Mouse (Mus musculus): ENCODE data around the gene Sv2a. TPM values are rescaled to one million over a fixed set of nuclear protein-coding genes. Genes with fewer than 3 reads are reported as not detected.
"Not testable (repeated sequence)": the region's sequence is repeated elsewhere in the genome, so short reads cannot be mapped to it uniquely, and the experiment has no call there.

Sv2a gene
- polyA plus RNA-seq, 1 experiment from 2014 or later = 5.6 TPM

- H3K27me3 ChIP-seq = no peaks in the 10 kb centered on the region
- H3K9me3 ChIP-seq = no peaks in the 10 kb centered on the region
- peak within 1 kb of the TSS; percentile 90 for H3K27ac ChIP-seq
- H3K4me1 ChIP-seq (replicated peaks) = peaks cover 34% of the 10 kb centered on the region
- peak within 1 kb of the TSS; percentile 72 for H3K9ac ChIP-seq (replicated peaks)
- 6% methylated on average over 16 of the region's 16 CpGs for WGBS
- H3K4me2 ChIP-seq = peak within 1 kb of the TSS; percentile 83
- no peak for ATAC-seq (ENCODE audit: insufficient number of reproducible peaks, insufficient read depth, low FRiP score, low TSS enrichment, low read depth)
- peaks cover 5% of the 10 kb centered on the region; the same call in 1 of the 2 replicates for H3K36me3 ChIP-seq
- peak within 1 kb of the TSS; percentile 55 for H3K4me3 ChIP-seq (replicated peaks)
These were observed 18.8 kb upstream of the Sv2a start, which contains the start of gene Mtmr11 for GRCm38 (mm10) chr3:96161869-96162840. Gene Mtmr11 (plus strand): TSS chr3:96162004.

DNA sequence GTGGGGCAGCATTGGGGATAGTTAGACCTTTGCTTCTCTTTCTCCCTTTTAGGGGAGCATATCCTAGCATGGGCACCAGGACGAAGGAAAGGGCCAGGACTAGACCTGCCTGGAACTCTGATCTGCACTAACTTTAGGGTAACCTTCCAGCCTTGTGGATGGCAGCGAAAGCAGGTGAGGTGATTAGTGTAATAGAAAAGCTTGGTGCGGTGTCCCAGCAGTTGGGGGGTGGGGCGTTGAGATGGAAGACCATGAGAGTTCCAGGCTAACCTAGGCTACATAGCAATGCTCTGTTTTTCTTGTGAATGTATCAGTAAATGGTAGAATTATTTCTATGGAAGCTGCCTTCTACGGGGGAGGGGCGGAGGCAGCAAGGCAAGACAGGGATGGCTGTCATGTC lies 17.9 kb upstream of the Sv2a start:
- peaks cover 9% of the 10 kb centered on the region for H3K36me3 ChIP-seq
- H3K4me3 ChIP-seq (replicated peaks) = peak overlapping the region; percentile 55
- H3K27me3 ChIP-seq = no peaks in the 10 kb centered on the region
- WGBS = 86% methylated on average over 6 of the region's 6 CpGs
- H3K9ac ChIP-seq (replicated peaks) = no peak overlapping the region
- H3K4me1 ChIP-seq (replicated peaks) = peaks cover 34% of the 10 kb centered on the region
- H3K27ac ChIP-seq = no peak overlapping the region
- no peak for ATAC-seq (ENCODE audit: insufficient number of reproducible peaks, insufficient read depth, low FRiP score, low TSS enrichment, low read depth)
- H3K9me3 ChIP-seq = no peaks in the 10 kb centered on the region
- H3K4me2 ChIP-seq = peak overlapping the region; percentile 83

GRCm38 (mm10) chr3:96168466-96169158 lies 12.3 kb upstream of the Sv2a start:
- H3K27ac ChIP-seq = no peak overlapping the region
- no peak overlapping the region for H3K4me2 ChIP-seq
- H3K9me3 ChIP-seq = no peaks in the 10 kb centered on the region
- H3K4me3 ChIP-seq (replicated peaks) = no peak overlapping the region
- peaks cover 20% of the 10 kb centered on the region for H3K4me1 ChIP-seq (replicated peaks)
- 83% methylated on average over 12 of the region's 12 CpGs for WGBS
- no peak for ATAC-seq (ENCODE audit: insufficient number of reproducible peaks, insufficient read depth, low FRiP score, low TSS enrichment, low read depth)
- peaks cover 32% of the 10 kb centered on the region for H3K36me3 ChIP-seq
- H3K9ac ChIP-seq (replicated peaks) = no peak overlapping the region
- no peaks in the 10 kb centered on the region for H3K27me3 ChIP-seq

- Histone ChIP-seq H3K4me3 (replicated peaks) (no peak overlapping the region), H3K9ac (replicated peaks) (no peak overlapping the region), H3K4me1 (replicated peaks) (peaks cover 33% of the 10 kb centered on the region), H3K4me2 (0 out of 2 replicates have a peak overlapping the region, but pooled peaks have one; percentile 82), H3K36me3 (peaks cover 48% of the 10 kb centered on the region), H3K9me3 (no peaks in the 10 kb centered on the region), H3K27ac (no peak overlapping the region), H3K27me3 (no peaks in the 10 kb centered on the region)
- no peak for ATAC-seq (ENCODE audit: insufficient number of reproducible peaks, insufficient read depth, low FRiP score, low TSS enrichment, low read depth)
- WGBS = 94% methylated on average over 4 of the region's 4 CpGs
These were observed 10.7 kb upstream of the Sv2a start for GRCm38 (mm10) chr3:96170276-96170675.

DNA sequence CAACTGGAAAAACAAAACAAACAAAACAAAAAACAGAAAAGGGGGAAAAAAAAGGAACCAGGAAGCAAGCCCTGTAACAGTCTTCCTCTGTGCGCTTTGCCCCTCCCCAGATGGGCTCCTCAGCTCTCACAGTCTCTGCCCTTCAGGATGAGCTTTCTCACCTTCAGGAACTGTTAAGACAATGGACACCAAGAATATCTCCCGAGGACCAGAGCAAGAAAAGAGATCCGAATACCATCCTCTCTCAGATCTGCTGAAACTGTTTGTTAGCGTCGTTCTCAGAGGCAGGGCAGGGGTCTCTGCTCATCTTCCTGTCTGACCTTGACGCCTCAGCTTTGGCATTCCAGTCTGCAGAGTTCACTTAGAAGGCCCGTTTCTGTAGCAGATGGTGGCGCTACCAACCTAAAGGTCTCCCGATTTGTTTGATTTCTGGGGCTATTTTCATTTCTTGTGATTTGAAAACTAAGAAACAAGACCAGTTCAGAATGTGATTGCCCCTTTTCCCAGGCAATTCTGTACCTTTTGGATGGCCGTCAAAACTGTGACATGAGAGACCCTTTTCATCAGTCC lies 9.9 kb upstream of the Sv2a start:
- ATAC-seq (ENCODE audit: insufficient number of reproducible peaks, insufficient read depth, low FRiP score, low TSS enrichment, low read depth) = no peak
- peaks cover 55% of the 10 kb centered on the region for H3K36me3 ChIP-seq
- peak overlapping the region; percentile 77; the same call in 1 of the 2 replicates for H3K9ac ChIP-seq (replicated peaks)
- peaks cover 33% of the 10 kb centered on the region for H3K4me1 ChIP-seq (replicated peaks)
- 78% methylated on average over 10 of the region's 10 CpGs for WGBS
- H3K4me2 ChIP-seq = peak overlapping the region; percentile 82
- no peaks in the 10 kb centered on the region for H3K9me3 ChIP-seq
- H3K27me3 ChIP-seq = no peaks in the 10 kb centered on the region
- H3K4me3 ChIP-seq (replicated peaks) = peak overlapping the region; percentile 72
- H3K27ac ChIP-seq = peak overlapping the region; percentile 99; the same call in 1 of the 2 replicates

GRCm38 (mm10) chr3:96171583-96172196 lies 9.3 kb upstream of the Sv2a start:
- Histone ChIP-seq H3K27ac (peak overlapping the region; percentile 99), H3K4me1 (replicated peaks) (peaks cover 33% of the 10 kb centered on the region), H3K36me3 (peaks cover 61% of the 10 kb centered on the region), H3K4me3 (replicated peaks) (peak overlapping the region; percentile 72), H3K9me3 (no peaks in the 10 kb centered on the region), H3K27me3 (no peaks in the 10 kb centered on the region), H3K9ac (replicated peaks) (peak overlapping the region; percentile 77), H3K4me2 (peak overlapping the region; percentile 82)
- no peak for ATAC-seq (ENCODE audit: insufficient number of reproducible peaks, insufficient read depth, low FRiP score, low TSS enrichment, low read depth)
- 21% methylated on average over 18 of the region's 18 CpGs for WGBS

DNA sequence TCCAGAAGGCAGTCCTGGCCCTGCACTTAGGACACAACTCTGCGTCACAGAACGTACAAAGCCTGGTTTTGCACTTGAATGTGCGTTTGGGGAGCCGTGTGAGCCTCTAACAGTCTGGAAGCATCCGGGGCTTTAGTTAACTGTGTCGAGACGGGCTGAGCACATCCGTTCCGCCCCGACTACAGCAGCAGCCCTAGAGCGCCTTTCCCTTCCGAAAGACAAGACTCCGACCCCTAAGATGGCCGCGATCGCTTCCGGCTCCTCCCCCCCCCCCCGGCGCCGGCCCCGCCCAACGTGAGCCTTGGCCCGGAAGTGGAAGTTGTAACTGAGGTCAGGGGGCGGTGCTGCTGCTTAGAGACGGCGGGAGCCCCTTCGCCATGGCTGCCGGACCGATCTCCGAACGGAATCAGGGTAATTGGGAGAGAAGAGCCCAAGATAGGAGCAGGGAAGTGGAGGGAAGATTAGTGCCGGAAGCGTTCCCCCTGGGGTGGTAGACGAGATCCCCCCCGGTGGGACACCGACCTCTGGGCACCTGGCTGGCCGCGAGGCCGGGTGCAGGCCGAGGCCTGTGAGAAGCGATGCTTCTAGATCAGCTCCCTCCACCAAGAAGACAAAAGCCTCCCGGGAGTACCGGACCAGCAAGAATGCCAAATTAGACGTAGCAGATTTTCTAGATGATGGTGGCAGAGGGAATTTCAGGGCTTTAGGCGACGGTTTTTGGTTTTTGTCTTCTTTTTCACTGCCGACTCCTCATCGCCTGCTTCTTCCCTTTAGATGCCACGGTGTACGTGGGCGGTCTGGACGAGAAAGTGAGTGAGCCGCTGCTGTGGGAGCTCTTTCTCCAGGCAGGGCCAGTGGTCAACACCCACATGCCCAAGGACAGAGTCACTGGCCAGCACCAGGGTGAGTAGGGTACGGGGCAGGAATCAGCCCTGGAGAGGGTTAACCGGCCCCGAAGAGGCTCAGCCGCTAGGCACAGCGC lies 8.5 kb upstream of the Sv2a start, which contains the start of gene Sf3b4:
TSS of gene Sf3b4 (plus strand) at position 136 of the 982 bp plus-strand sequence.
- Histone ChIP-seq H3K36me3 (peaks cover 67% of the 10 kb centered on the region), H3K4me3 (replicated peaks) (peak within 1 kb of the TSS; percentile 72)
- WGBS = under 1% methylated on average over 58 of the region's 58 CpGs

GRCm38 (mm10) chr3:96173185-96173584 lies 7.8 kb upstream of the Sv2a start:
- H3K9ac ChIP-seq (replicated peaks) = peak overlapping the region; percentile 77
- H3K9me3 ChIP-seq = no peaks in the 10 kb centered on the region
- 36% methylated on average over 7 of the region's 7 CpGs for WGBS
- H3K27me3 ChIP-seq = no peaks in the 10 kb centered on the region
- H3K4me2 ChIP-seq = peak overlapping the region; percentile 82
- no peak overlapping the region for H3K27ac ChIP-seq
- no peak for ATAC-seq (ENCODE audit: insufficient number of reproducible peaks, insufficient read depth, low FRiP score, low TSS enrichment, low read depth)
- peaks cover 67% of the 10 kb centered on the region for H3K36me3 ChIP-seq
- H3K4me3 ChIP-seq (replicated peaks) = peak overlapping the region; percentile 72
- peaks cover 33% of the 10 kb centered on the region for H3K4me1 ChIP-seq (replicated peaks)

More for the DNA sequence above, 8.5 kb upstream of the Sv2a start, which contains the start of gene Sf3b4:
- Histone ChIP-seq H3K9me3 (no peaks in the 10 kb centered on the region), H3K9ac (replicated peaks) (peak within 1 kb of the TSS; percentile 77), H3K27ac (peak within 1 kb of the TSS; percentile 99), H3K4me2 (peak within 1 kb of the TSS; percentile 82), H3K27me3 (no peaks in the 10 kb centered on the region), H3K4me1 (replicated peaks) (peaks cover 33% of the 10 kb centered on the region)
- peak; percentile 91 for ATAC-seq (ENCODE audit: insufficient number of reproducible peaks, insufficient read depth, low FRiP score, low TSS enrichment, low read depth)

DNA sequence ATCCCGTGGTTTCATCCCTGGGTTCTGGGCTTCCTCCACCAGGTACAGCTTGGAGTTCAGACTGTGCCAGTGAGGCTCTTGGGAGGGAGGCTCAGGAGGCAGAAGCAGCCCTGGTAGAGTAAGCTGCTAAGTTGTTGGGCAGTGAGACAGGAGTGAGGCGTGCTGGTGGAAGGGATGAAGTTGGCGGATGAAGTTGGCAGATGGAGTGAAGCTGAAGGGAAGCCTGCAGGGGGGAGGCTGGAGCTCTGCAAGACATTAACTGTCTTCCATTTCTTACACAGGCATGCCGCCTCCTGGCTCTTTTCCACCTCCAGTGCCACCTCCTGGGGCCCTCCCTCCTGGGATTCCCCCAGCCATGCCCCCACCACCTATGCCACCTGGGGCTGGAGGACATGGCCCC lies 6.9 kb upstream of the Sv2a start:
- H3K9me3 ChIP-seq; H3K4me3 ChIP-seq (replicated peaks); H3K27ac ChIP-seq; H3K9ac ChIP-seq (replicated peaks); H3K27me3 ChIP-seq; ATAC-seq (ENCODE audit: insufficient number of reproducible peaks, insufficient read depth, low FRiP score, low TSS enrichment, low read depth): not testable (repeated sequence)
- H3K4me2 ChIP-seq = peak overlapping the region; percentile 82; the same call in 1 of the 2 replicates
- peaks cover 33% of the 10 kb centered on the region for H3K4me1 ChIP-seq (replicated peaks)
- peaks cover 66% of the 10 kb centered on the region for H3K36me3 ChIP-seq
- 89% methylated on average over 4 of the region's 4 CpGs for WGBS

DNA sequence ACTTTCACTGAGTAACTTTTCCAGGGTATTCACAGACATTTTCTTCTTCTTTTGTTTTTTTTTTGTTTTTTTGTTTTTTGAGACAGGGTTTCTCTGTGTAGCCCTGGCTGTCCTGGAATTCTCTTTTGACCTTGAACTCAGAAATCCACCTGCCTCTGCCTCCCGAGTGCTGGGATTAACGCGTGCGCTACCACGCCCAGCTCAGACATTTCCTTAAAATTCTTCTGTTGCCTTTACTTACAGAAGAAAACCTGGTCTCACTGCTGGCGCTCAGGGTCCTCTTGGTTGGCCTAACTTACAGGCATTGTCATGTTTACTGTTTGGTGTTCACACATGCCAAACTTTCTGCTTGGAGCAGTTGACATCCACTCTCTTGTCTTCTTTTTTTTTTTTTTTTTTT lies 5.7 kb upstream of the Sv2a start:
- Histone ChIP-seq H3K4me3 (replicated peaks) (no peak overlapping the region), H3K27me3 (no peaks in the 10 kb centered on the region), H3K4me1 (replicated peaks) (peaks cover 32% of the 10 kb centered on the region), H3K9ac (replicated peaks) (no peak overlapping the region), H3K4me2 (no peak overlapping the region), H3K27ac (no peak overlapping the region), H3K9me3 (no peaks in the 10 kb centered on the region), H3K36me3 (peaks cover 58% of the 10 kb centered on the region)
- WGBS = 91% methylated on average over 6 of the region's 6 CpGs
- no peak for ATAC-seq (ENCODE audit: insufficient number of reproducible peaks, insufficient read depth, low FRiP score, low TSS enrichment, low read depth)

Data from limb, embryonic 12.5 days (tissue).